Mouse (Mus musculus): ENCODE measurements around the gene Tecrl. TPM values are rescaled to one million over a fixed set of nuclear protein-coding genes. Genes with fewer than 3 reads are reported as not detected.

The Tecrl gene
- total RNA-seq (2022) = not detected

GRCm38 (mm10) chr5:83354846-83355561, at the start of gene Tecrl:
Tecrl (minus strand) TSS chr5:83355195.
- no peak for DNase-seq

- DNase-seq = no peak
Observed at GRCm38 (mm10) chr5:83385021-83385420, 30.0 kb upstream of the Tecrl start.

DNA sequence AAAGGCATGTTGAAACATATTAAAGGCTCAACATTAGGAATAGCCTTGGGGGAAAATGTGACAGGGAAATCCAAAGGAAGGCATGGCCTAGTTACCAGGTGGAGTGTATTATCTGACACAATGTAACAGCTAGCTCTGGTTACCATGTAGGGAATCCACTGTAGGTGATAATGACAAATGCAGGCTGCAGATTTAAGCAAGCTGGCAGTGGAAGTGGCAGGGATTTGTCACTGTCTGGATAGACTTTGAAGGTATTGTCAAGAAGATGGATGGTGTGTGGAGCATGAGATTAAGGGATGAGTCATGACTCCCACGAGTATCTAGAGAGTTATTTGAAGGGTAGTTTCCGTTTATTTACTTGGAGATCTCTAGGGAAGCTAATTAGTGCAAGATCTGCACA, 3.4 kb downstream of the Tecrl start:
- DNase-seq = no peak

DNA sequence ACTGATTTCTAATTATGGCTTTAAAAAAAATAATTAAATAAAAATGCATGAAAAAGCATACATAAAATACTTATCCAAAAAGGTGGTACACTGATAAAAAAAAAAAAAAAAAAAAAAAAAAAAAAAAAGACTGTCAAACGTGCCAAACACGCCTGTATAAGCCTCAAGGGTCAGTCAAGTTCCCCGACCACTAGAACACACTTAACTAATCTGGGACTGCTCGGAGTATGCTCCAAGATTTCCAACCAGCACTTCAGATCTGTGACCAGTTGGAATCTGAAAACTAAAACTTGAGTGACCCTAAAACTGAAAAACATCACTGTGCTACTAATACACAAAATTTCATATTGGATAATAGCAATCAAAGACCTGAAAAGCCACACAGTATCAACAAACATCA, 15.9 kb downstream of the Tecrl start:
- DNase-seq = no peak

DNA sequence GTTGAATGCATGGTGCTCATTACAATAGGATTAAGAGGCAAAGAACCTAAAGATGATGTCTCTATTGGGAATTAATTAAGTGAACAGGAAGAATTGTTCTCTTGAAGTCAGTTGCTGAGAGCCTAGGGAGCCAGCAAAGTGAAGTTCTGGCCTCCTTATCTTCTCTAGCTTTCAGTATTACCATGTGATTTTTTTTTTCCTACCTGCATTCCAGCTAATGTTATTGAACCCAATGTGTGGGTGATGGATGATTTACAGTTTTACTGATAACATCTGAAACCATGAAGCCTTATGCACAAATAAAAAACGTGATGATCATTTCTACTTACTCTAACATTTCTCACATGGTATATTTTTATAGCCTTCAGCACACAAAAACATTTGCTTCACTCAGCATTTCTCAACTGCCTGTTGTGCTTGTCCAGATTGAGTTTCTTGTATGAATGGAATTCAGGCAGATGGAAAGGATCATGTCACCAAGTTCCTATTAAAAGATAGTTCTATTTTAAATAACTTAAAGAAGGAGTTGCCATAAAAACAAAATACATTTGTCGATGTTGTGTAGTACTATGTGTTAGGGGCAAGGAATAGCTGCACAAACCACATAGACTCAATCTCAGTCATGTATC, 87.7 kb downstream of the Tecrl start:
- no peak for DNase-seq

GRCm38 (mm10) chr5:83260059-83260458, 94.9 kb downstream of the Tecrl start:
- no peak for DNase-seq

DNA sequence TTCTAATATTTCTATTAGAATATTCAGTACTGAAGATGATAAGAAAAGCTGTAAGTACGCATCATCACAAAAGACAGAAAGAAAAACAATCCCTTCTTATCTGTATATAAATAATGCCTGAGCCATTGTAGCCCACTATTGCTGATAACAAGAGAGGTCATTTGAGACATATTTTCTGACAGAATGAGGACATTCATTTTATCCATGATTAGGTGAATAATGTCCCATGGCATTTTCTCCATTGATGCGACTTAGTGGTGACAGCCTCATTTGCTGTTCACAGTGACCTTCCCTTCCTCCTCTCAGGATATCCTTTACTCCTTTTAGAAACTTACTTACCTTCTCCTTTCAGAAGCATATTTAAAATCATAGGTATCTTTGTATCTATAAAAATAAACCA, 100.9 kb downstream of the Tecrl start:
- no peak for DNase-seq

DNA sequence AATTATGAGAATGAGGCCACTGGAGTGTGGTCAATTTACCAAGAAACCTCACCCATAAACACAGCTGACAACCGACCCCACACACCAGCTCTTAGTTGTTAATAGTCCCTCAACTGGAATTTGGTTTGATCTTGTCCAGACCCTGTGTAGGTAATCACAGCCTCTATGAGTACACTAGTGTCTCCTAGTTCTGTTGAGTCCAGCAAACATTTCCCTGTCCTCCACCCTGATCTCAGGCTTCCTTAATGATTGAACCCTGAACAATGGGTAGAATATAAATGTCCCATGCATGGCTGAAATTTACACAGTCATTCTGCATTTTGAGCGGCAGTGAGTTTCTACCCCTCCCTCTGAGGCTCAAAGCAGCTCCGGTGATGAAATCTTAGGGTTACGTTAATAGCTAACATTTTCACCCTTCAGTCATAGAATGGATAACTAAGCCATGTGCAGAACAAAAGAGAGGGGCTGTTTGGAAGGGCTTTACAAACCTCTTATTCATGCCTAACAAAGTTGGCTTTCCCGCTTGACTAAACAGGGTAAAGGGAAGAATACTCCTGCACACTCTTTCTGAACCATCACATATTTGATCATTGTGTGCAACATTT, 116.0 kb downstream of the Tecrl start:
- DNase-seq = no peak

All from adrenal gland, adult 8-10 months (tissue).